Comparison of ENCODE assay signal across 24 mouse cellular contexts in genomic region chr8:74716030-74716429, GRCm38 (mm10).
DNase-seq lines count a peak whose midpoint lies in the region; ATAC-seq lines count a peak whose summit lies in the region.
"Had no signal": no experiment of that assay in that cellular context is flagged by ENCODE, and none has a peak within 500 bp of the region (broad histone marks: within the 10 kb centered on the region; RNA-seq: fewer than 3 reads in every experiment).

No protein-coding gene starts in this region.

- H3K4me3 ChIP-seq in forebrain, embryonic 11.5 days (ENCODE audit: low read depth, low read length) = no peak overlapping the region
- no peak overlapping the region for H3K4me3 ChIP-seq in forebrain, embryonic 10.5 days
- no peak overlapping the region for H3K4me3 ChIP-seq in hindbrain, embryonic 11.5 days (ENCODE audit: low read depth, low read length)
- H3K4me3 ChIP-seq in hindbrain, embryonic 14.5 days (replicated peaks; ENCODE audit: low read length) = no peak overlapping the region
- H3K4me3 ChIP-seq: embryonic facial prominence, embryonic 12.5 days; embryonic facial prominence, embryonic 15.5 days; forebrain, embryonic 15.5 days; heart, adult 2 months; heart, embryonic 10.5 days; heart, embryonic 13.5 days; hindbrain, embryonic 15.5 days; intestine, embryonic 15.5 days had no signal

- no peak overlapping the region for H3K9ac ChIP-seq in forebrain, embryonic 11.5 days (ENCODE audit: low read length)
- no peak overlapping the region for H3K9ac ChIP-seq in hindbrain, embryonic 11.5 days (ENCODE audit: low read depth, low read length)
- no peak overlapping the region for H3K9ac ChIP-seq in hindbrain, embryonic 14.5 days
- H3K9ac ChIP-seq: embryonic facial prominence, embryonic 12.5 days; embryonic facial prominence, embryonic 15.5 days; forebrain, embryonic 15.5 days; heart, embryonic 13.5 days; hindbrain, embryonic 15.5 days; intestine, embryonic 15.5 days had no signal

- H3K27ac ChIP-seq in forebrain, embryonic 11.5 days (ENCODE audit: low read depth, low read length) = no peak overlapping the region
- H3K27ac ChIP-seq in forebrain, embryonic 10.5 days = no peak overlapping the region
- H3K27ac ChIP-seq in hindbrain, embryonic 11.5 days (ENCODE audit: low read depth, low read length) = no peak overlapping the region
- H3K27ac ChIP-seq in hindbrain, embryonic 14.5 days = no peak overlapping the region
- H3K27ac ChIP-seq: embryonic facial prominence, embryonic 12.5 days; embryonic facial prominence, embryonic 15.5 days; forebrain, embryonic 15.5 days; heart, adult 2 months; heart, embryonic 10.5 days; heart, embryonic 13.5 days; hindbrain, embryonic 15.5 days; intestine, embryonic 15.5 days had no signal

- H3K36me3 ChIP-seq in forebrain, embryonic 11.5 days (ENCODE audit: control insufficient read depth, insufficient read depth, low read length) = no peaks in the 10 kb centered on the region
- H3K36me3 ChIP-seq in forebrain, embryonic 10.5 days (replicated peaks) = no peaks in the 10 kb centered on the region
- no peaks in the 10 kb centered on the region for H3K36me3 ChIP-seq in hindbrain, embryonic 11.5 days (ENCODE audit: control insufficient read depth, insufficient read depth, low read length)
- no peaks in the 10 kb centered on the region for H3K36me3 ChIP-seq in hindbrain, embryonic 14.5 days (replicated peaks; ENCODE audit: control insufficient read depth, insufficient read depth)
- H3K36me3 ChIP-seq: embryonic facial prominence, embryonic 12.5 days; embryonic facial prominence, embryonic 15.5 days; forebrain, embryonic 15.5 days; heart, embryonic 10.5 days; heart, embryonic 13.5 days; hindbrain, embryonic 15.5 days; intestine, embryonic 15.5 days had no signal

- WGBS in forebrain, embryonic 11.5 days = 55% methylated on average over 5 of the region's 5 CpGs
- 66% methylated on average over 5 of the region's 5 CpGs for whole genome bisulfite sequencing in forebrain, embryonic 10.5 days
- WGBS in hindbrain, embryonic 11.5 days = 53% methylated on average over 5 of the region's 5 CpGs
- WGBS in hindbrain, embryonic 14.5 days = 38% methylated on average over 5 of the region's 5 CpGs

- no peak for DNase-seq in forebrain, embryonic 11.5 days (ENCODE audit: low spot score)
- DNase-seq in forebrain, embryonic 10.5 days (ENCODE audit: extremely low spot score, low spot score) = no peak
- no peak for DNase-seq in hindbrain, embryonic 11.5 days (ENCODE audit: low spot score)
- DNase-seq in hindbrain, embryonic 14.5 days (ENCODE audit: low spot score) = no peak
- DNase-seq in ES-CJ7 (ENCODE audit: low read depth, low spot score) = peak; percentile 19
- DNase-seq in ZHBTc4 (ENCODE audit: low read depth, low spot score) = peak; percentile 50
- DNase-seq in embryo, embryonic 9.5 days (ENCODE audit: extremely low spot score) = no peak
- DNase-seq: adrenal gland, postnatal 10 days; adrenal gland, postnatal 36 days; cerebellum, adult 18-20 months; cerebellum, adult 9-10 months; cerebellum, postnatal 14 days; gastrocnemius, postnatal 10 days; gastrocnemius, postnatal 36 days; heart, adult 2 months; heart, postnatal 14 days; kidney, adult 11 months had no signal

- no peaks in the 10 kb centered on the region for H3K9me3 ChIP-seq in forebrain, embryonic 11.5 days (ENCODE audit: control insufficient read depth, low read length)
- no peaks in the 10 kb centered on the region for H3K9me3 ChIP-seq in forebrain, embryonic 10.5 days
- H3K9me3 ChIP-seq in hindbrain, embryonic 11.5 days (ENCODE audit: control insufficient read depth, low read length) = no peaks in the 10 kb centered on the region
- H3K9me3 ChIP-seq in hindbrain, embryonic 14.5 days (ENCODE audit: control insufficient read depth, low read length) = no peaks in the 10 kb centered on the region
- H3K9me3 ChIP-seq: embryonic facial prominence, embryonic 12.5 days; embryonic facial prominence, embryonic 15.5 days; forebrain, embryonic 15.5 days; heart, embryonic 10.5 days; heart, embryonic 13.5 days; hindbrain, embryonic 15.5 days; intestine, embryonic 15.5 days had no signal

- peak; percentile 51; the same call in 1 of the 2 replicates for ATAC-seq in forebrain, embryonic 11.5 days (replicated peaks; ENCODE audit: low FRiP score)
- ATAC-seq in hindbrain, embryonic 11.5 days (ENCODE audit: low FRiP score) = peak; percentile 45; the same call in 1 of the 2 replicates
- no peak for ATAC-seq in hindbrain, embryonic 14.5 days (ENCODE audit: low FRiP score)
- ATAC-seq: forebrain, embryonic 15.5 days; intestine, embryonic 15.5 days had no signal

- no peaks in the 10 kb centered on the region for H3K27me3 ChIP-seq in forebrain, embryonic 11.5 days (ENCODE audit: control insufficient read depth, insufficient read depth, low read length)
- no peaks in the 10 kb centered on the region for H3K27me3 ChIP-seq in forebrain, embryonic 10.5 days (ENCODE audit: poor library complexity, severe bottlenecking)
- H3K27me3 ChIP-seq in hindbrain, embryonic 11.5 days (ENCODE audit: control insufficient read depth, insufficient read depth, low read length) = no peaks in the 10 kb centered on the region
- no peaks in the 10 kb centered on the region for H3K27me3 ChIP-seq in hindbrain, embryonic 14.5 days (ENCODE audit: control insufficient read depth, insufficient read depth, low read length)
- H3K27me3 ChIP-seq: embryonic facial prominence, embryonic 12.5 days; embryonic facial prominence, embryonic 15.5 days; forebrain, embryonic 15.5 days; heart, embryonic 13.5 days; hindbrain, embryonic 15.5 days; intestine, embryonic 15.5 days had no signal

- H3K4me2 ChIP-seq in forebrain, embryonic 11.5 days (ENCODE audit: low read depth, low read length, severe bottlenecking) = no peak overlapping the region
- no peak overlapping the region for H3K4me2 ChIP-seq in hindbrain, embryonic 11.5 days (replicated peaks; ENCODE audit: low read depth, low read length)
- no peak overlapping the region for H3K4me2 ChIP-seq in hindbrain, embryonic 14.5 days (replicated peaks)
- H3K4me2 ChIP-seq: embryonic facial prominence, embryonic 12.5 days; embryonic facial prominence, embryonic 15.5 days; forebrain, embryonic 15.5 days; heart, embryonic 13.5 days; hindbrain, embryonic 15.5 days; intestine, embryonic 15.5 days had no signal

- no peaks in the 10 kb centered on the region for H3K4me1 ChIP-seq in forebrain, embryonic 11.5 days (replicated peaks; ENCODE audit: control insufficient read depth, insufficient read depth, low read length)
- H3K4me1 ChIP-seq in forebrain, embryonic 10.5 days = no peaks in the 10 kb centered on the region
- no peaks in the 10 kb centered on the region for H3K4me1 ChIP-seq in hindbrain, embryonic 11.5 days (replicated peaks; ENCODE audit: control insufficient read depth, insufficient read depth, low read length)
- no peaks in the 10 kb centered on the region for H3K4me1 ChIP-seq in hindbrain, embryonic 14.5 days (replicated peaks; ENCODE audit: control insufficient read depth, insufficient read depth, low read length)
- H3K4me1 ChIP-seq: embryonic facial prominence, embryonic 12.5 days; embryonic facial prominence, embryonic 15.5 days; forebrain, embryonic 15.5 days; heart, embryonic 10.5 days; heart, embryonic 13.5 days; hindbrain, embryonic 15.5 days; intestine, embryonic 15.5 days had no signal

Comparison
In these comparisons a context has a peak if more than half of its experiments do, and no peak if none do; other contexts are left out.
1. DNase-seq: peak in ES-CJ7 (single experiment) and ZHBTc4 (single experiment); none in forebrain, embryonic 11.5 days (single experiment), forebrain, embryonic 10.5 days (single experiment), hindbrain, embryonic 11.5 days (single experiment), hindbrain, embryonic 14.5 days (single experiment) and embryo, embryonic 9.5 days (single experiment).